Mouse (Mus musculus): ENCODE data around the gene Rpusd4. TPM values are rescaled to one million over a fixed set of nuclear protein-coding genes. Genes with fewer than 3 reads are reported as not detected.

The Rpusd4 gene
- 10.8 TPM for polyA plus RNA-seq (2015; fragmentation: Illumina TruSeq; extraction: RNeasy Lipid Tissue Mini Kit (QIAGEN cat#74804); ENCODE audit: low read depth, low replicate concordance)

DNA sequence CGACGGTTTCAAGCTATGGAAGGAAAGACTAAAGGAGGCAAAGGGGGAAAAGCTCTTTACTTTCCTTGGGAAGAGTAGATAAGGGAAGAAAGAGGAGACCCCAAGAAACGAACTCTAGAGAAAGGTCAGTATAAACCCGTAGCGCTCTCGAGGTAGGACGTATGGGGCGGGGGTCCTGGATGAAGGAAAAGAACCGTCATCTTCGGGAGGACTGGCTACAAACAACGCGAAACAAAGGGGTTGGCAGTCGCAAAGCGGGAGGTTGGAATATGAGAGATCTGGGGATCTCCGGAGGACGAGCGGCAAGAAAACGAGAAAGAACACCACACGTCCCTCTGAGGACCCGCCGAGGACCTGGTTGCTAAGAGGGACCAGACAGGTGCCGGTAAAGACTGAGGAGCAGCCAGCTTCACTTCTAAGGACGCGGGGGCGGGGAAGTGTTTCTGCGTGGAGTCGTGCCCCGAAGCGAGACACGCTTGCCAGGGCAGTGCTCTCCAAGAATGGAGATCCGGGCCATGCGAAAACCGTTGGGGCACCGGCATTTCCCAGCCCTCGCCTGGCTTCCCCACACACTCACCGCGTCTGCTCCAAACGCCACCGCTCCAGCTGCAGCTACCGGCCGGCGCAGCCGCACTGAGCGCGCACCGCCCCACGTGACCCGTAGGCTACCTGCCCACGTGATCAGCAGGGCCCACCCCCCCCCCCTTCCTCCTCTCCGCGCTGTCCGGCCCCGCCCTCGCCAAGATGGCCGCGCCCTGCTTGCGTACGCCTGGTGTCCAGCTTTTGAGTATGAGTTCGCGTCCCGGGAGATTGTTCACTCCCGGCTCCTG is at the start of gene Rpusd4, which contains the start of gene Fam118b:
TSS of gene Rpusd4 (plus strand) at position 720 of the 830 bp plus-strand sequence.
TSS of gene Fam118b (minus strand) at position 660 of the 830 bp plus-strand sequence.

Other genes starting within 250 kb of the Rpusd4 start
- gene St3gal4, start 148.6 kb upstream of the Rpusd4 start, polyA plus RNA-seq (2015; fragmentation: Illumina TruSeq; extraction: RNeasy Lipid Tissue Mini Kit (QIAGEN cat#74804); ENCODE audit: low read depth, low replicate concordance): 37.2 TPM
- gene Dcps, start 91.8 kb upstream of the Rpusd4 start, polyA plus RNA-seq (2015; fragmentation: Illumina TruSeq; extraction: RNeasy Lipid Tissue Mini Kit (QIAGEN cat#74804); ENCODE audit: low read depth, low replicate concordance): 28.0 TPM
- 66.4 TPM for gene Srpr, start 67.7 kb upstream of the Rpusd4 start, polyA plus RNA-seq (2015; fragmentation: Illumina TruSeq; extraction: RNeasy Lipid Tissue Mini Kit (QIAGEN cat#74804); ENCODE audit: low read depth, low replicate concordance)
- gene Tirap, start 67.6 kb upstream of the Rpusd4 start, polyA plus RNA-seq (2015; fragmentation: Illumina TruSeq; extraction: RNeasy Lipid Tissue Mini Kit (QIAGEN cat#74804); ENCODE audit: low read depth, low replicate concordance): 1.6 TPM
- 43.2 TPM for gene Foxred1, start 56.8 kb upstream of the Rpusd4 start, polyA plus RNA-seq (2015; fragmentation: Illumina TruSeq; extraction: RNeasy Lipid Tissue Mini Kit (QIAGEN cat#74804); ENCODE audit: low read depth, low replicate concordance)
- 22.6 TPM for gene Fam118b, start 60 bp upstream of the Rpusd4 start, polyA plus RNA-seq (2015; fragmentation: Illumina TruSeq; extraction: RNeasy Lipid Tissue Mini Kit (QIAGEN cat#74804); ENCODE audit: low read depth, low replicate concordance)
- 4.3 TPM for gene Cdon, start 153.3 kb downstream of the Rpusd4 start, polyA plus RNA-seq (2015; fragmentation: Illumina TruSeq; extraction: RNeasy Lipid Tissue Mini Kit (QIAGEN cat#74804); ENCODE audit: low read depth, low replicate concordance)

Data from brain, adult 10 weeks (tissue).